Mouse (Mus musculus): Measurements from ENCODE around the gene Stx8. TPM values are rescaled to one million over a fixed set of nuclear protein-coding genes. Genes with fewer than 3 reads are reported as not detected.

The Stx8 gene
- polyA plus RNA-seq, 1 experiment, result 60.8 TPM

- no peak overlapping the region for H3K27ac ChIP-seq (replicated peaks; ENCODE audit: low read depth, low read length)
- H3K4me3 ChIP-seq (ENCODE audit: insufficient read depth, low read depth, low read length), result no peak overlapping the region
- H3K4me1 ChIP-seq (ENCODE audit: control insufficient read depth, insufficient read depth, insufficient read length, low read length), result peaks cover 3% of the 10 kb centered on the region; the same call in 1 of the 2 replicates
Observed at GRCm38 (mm10) chr11:68114202-68114601, 148.2 kb downstream of the Stx8 start.

DNA sequence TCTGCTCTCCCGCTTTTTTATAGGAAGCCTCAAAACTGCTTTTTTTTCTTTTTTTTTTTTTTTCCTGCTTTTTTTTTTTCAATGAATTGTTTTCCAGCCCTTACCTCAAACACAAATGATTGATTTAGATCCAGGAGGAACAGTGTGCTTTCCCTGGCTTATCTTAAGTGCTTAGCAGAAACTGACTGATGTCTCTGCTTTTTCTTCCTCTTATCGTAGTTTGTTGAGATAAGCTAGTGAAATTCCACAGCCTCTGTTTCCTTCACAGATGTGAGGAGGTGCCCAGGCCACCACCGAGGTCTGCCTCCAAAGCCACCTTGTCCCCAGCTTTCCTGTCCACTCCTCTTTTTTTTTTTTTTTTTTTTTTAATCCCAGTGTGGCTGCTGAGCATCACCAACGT lies 150.2 kb downstream of the Stx8 start:
- Histone ChIP-seq H3K4me1 (ENCODE audit: control insufficient read depth, insufficient read depth, insufficient read length, low read length) (peaks cover 4% of the 10 kb centered on the region; the same call in 1 of the 2 replicates), H3K4me3 (ENCODE audit: insufficient read depth, low read depth, low read length) (no peak overlapping the region), H3K27ac (replicated peaks; ENCODE audit: low read depth, low read length) (no peak overlapping the region)

DNA sequence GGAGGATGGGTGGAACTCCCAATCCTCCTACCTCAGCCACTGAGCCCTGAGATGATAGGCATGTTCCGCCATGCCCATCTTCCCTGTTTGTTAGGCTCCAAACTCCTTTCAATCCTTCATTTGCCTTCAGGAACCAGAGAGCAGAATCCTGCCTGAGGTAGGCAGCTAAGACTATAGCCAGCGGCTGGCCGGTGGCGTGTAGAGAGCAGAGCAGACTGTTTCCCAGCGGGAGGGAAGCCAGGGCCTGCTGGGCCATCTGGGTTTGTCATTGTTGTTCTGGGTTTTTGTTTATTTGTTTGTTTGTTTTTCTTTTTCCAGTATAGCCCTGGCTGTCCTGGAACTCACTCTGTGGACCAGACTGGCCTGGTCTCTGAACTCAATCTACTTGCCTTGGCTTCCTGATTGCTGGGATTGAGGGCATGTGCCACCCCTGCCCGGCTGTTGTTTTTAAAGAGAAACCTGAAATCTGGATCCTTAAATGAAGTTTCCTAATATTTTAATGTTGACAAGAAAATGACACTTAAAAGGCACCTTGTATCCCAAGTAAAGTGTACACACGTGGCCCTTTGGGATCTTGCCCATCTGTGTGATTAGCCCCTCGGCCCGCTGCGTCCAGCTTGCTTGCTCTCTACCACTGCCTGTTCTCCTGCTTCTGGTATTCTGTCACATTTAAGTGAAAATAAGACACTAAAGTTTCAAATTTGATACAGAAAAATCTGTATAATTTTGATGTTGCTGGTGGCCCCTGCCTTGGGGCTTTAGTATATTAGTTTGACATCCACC lies 152.1 kb downstream of the Stx8 start:
- H3K27ac ChIP-seq (replicated peaks; ENCODE audit: low read depth, low read length), result no peak overlapping the region
- H3K4me1 ChIP-seq (ENCODE audit: control insufficient read depth, insufficient read depth, insufficient read length, low read length), result peaks cover 6% of the 10 kb centered on the region; the same call in 1 of the 2 replicates
- no peak overlapping the region for H3K4me3 ChIP-seq (ENCODE audit: insufficient read depth, low read depth, low read length)

DNA sequence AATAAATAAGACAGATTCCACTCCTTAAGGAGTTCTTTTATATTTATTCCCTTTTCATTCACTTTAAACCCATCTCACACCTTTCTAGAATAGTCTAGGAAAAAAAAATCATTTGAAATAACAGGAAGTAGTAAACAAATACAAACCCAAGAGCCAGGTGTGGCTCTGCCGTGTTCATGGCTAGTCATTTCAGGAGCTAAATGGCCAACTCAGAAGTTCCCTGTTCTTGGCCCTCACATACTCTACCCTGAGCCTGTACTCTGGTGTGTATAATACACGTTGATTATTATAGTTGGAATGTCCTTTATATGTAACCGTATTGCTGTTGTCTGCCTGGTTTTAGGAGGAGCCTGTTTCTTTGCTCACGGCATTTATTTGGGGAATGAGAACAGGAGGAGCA lies 152.7 kb downstream of the Stx8 start:
- no peak overlapping the region for H3K27ac ChIP-seq (replicated peaks; ENCODE audit: low read depth, low read length)
- H3K4me3 ChIP-seq (ENCODE audit: insufficient read depth, low read depth, low read length), result no peak overlapping the region
- peaks cover 6% of the 10 kb centered on the region; the same call in 1 of the 2 replicates for H3K4me1 ChIP-seq (ENCODE audit: control insufficient read depth, insufficient read depth, insufficient read length, low read length)

DNA sequence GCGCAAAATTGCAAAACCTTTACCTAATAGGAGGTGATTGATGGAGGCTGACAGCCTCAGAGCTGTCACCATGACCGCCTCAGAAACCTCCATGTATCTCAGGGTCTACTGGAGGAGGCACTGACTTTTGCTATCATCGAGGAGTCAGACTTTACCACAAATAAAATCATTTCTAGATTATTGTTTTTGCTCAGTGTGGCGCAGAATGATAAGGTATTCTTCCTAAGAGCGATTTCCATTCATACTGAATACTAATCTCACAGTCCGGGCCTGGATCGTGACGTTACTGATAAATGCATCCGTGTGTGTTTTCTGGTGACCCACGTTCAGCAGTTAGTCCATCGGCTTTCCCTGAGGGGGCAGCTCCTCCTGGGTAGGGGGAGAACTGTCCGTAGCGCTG lies 153.1 kb downstream of the Stx8 start:
- Histone ChIP-seq H3K4me3 (ENCODE audit: insufficient read depth, low read depth, low read length) (no peak overlapping the region), H3K27ac (replicated peaks; ENCODE audit: low read depth, low read length) (no peak overlapping the region), H3K4me1 (ENCODE audit: control insufficient read depth, insufficient read depth, insufficient read length, low read length) (peaks cover 6% of the 10 kb centered on the region; the same call in 1 of the 2 replicates)

GRCm38 (mm10) chr11:68121260-68121659 lies 155.3 kb downstream of the Stx8 start:
- peaks cover 6% of the 10 kb centered on the region; the same call in 1 of the 2 replicates for H3K4me1 ChIP-seq (ENCODE audit: control insufficient read depth, insufficient read depth, insufficient read length, low read length)
- no peak overlapping the region for H3K4me3 ChIP-seq (ENCODE audit: insufficient read depth, low read depth, low read length)

DNA sequence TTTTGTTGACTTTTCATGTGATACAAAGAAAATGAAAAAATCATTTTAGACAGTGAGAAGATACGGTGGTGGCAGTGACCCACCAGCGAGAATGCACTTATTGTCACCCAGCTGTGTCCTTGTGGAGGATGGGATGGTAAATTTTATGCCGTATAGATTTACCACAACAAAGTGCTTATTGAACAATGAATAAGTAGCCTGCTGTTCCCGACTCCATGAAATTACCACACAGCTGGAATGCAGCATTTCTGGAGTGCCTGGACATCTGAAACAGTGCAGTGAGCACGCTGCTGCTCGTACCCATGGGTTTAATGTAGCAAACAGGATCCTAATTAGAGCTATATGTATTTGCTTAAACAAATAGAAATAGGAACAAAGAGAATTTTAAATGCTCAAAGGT lies 155.7 kb downstream of the Stx8 start:
- Histone ChIP-seq H3K4me1 (ENCODE audit: control insufficient read depth, insufficient read depth, insufficient read length, low read length) (peaks cover 6% of the 10 kb centered on the region; the same call in 1 of the 2 replicates), H3K27ac (replicated peaks; ENCODE audit: low read depth, low read length) (no peak overlapping the region), H3K4me3 (ENCODE audit: insufficient read depth, low read depth, low read length) (no peak overlapping the region)

More at GRCm38 (mm10) chr11:68121260-68121659, 155.3 kb downstream of the Stx8 start:
- H3K27ac ChIP-seq (replicated peaks; ENCODE audit: low read depth, low read length), result no peak overlapping the region

- H3K4me3 ChIP-seq (ENCODE audit: insufficient read depth, low read depth, low read length), result no peak overlapping the region
Observed at GRCm38 (mm10) chr11:68126071-68126470, 160.1 kb downstream of the Stx8 start.

DNA sequence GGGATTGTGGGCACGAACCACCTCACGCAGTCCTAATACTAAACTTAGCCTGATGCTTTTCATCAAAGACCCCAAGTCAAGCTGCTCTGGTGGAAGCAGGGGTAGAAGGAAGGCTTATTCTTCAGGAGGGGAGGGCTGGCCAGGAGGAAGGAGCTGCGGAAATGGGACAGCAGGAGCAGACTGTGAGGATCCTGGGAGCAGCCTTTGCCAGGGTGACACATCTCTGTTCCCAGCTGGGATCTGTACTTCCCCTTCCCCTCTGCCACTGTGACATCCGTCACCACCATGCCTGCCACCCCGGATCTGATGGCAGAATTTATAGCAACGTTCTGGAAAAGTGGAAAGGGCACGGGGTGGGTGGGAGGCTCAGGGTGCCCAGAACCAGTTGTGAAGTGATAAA lies 168.5 kb downstream of the Stx8 start:
- H3K27ac ChIP-seq (replicated peaks; ENCODE audit: low read depth, low read length), result no peak overlapping the region
- no peak overlapping the region for H3K4me3 ChIP-seq (ENCODE audit: insufficient read depth, low read depth, low read length)
- no peaks in the 10 kb centered on the region for H3K4me1 ChIP-seq (ENCODE audit: control insufficient read depth, insufficient read depth, insufficient read length, low read length)

More at GRCm38 (mm10) chr11:68126071-68126470, 160.1 kb downstream of the Stx8 start:
- 0 out of 2 replicates have a peak, but pooled peaks cover 2% of the 10 kb centered on the region for H3K4me1 ChIP-seq (ENCODE audit: control insufficient read depth, insufficient read depth, insufficient read length, low read length)
- no peak overlapping the region for H3K27ac ChIP-seq (replicated peaks; ENCODE audit: low read depth, low read length)

GRCm38 (mm10) chr11:68135350-68135749 lies 169.4 kb downstream of the Stx8 start:
- Histone ChIP-seq H3K4me1 (ENCODE audit: control insufficient read depth, insufficient read depth, insufficient read length, low read length) (no peaks in the 10 kb centered on the region), H3K27ac (replicated peaks; ENCODE audit: low read depth, low read length) (no peak overlapping the region), H3K4me3 (ENCODE audit: insufficient read depth, low read depth, low read length) (no peak overlapping the region)

DNA sequence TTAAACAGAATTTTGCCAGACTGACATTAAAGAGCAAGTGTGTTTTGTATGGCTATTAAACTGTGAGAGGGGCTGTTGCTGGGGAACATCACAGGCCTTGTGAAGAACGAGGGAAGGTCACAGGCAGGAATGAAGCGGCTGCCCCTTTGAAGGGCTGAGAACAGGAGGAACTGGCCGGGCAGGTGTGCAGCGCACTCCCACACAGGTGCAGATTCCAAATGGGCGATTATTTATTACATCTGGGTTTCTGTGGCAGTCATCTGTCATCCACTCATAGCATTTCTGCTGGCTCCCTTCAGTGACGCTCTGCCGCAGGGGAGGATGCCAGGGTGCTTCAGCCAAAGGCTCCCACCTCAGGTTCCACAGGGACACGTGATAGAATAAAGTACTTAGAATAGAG lies 170.7 kb downstream of the Stx8 start:
- Histone ChIP-seq H3K27ac (replicated peaks; ENCODE audit: low read depth, low read length) (no peak overlapping the region), H3K4me3 (ENCODE audit: insufficient read depth, low read depth, low read length) (no peak overlapping the region), H3K4me1 (ENCODE audit: control insufficient read depth, insufficient read depth, insufficient read length, low read length) (no peaks in the 10 kb centered on the region)

DNA sequence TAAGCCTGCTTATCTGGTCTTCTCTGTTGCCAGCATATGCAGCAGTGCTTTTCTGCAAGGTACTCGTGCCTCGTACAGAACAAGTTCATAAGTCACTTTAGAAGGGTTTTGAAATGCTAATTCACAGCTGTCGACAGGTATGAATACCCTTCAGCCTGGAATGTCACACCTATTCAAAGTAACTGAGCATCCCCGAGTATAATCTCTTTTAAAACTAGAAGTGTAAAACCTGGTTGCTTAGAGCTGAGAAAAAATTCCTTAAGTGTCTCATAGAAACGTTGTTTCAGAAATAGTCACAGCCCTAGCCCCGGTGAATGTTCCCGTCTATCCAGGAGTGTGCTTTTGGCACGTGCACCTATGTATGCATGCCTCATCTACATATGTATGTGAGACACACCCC lies 176.3 kb downstream of the Stx8 start:
- H3K4me1 ChIP-seq (ENCODE audit: control insufficient read depth, insufficient read depth, insufficient read length, low read length), result 0 out of 2 replicates have a peak, but pooled peaks cover 3% of the 10 kb centered on the region
- no peak overlapping the region for H3K27ac ChIP-seq (replicated peaks; ENCODE audit: low read depth, low read length)
- H3K4me3 ChIP-seq (ENCODE audit: insufficient read depth, low read depth, low read length), result no peak overlapping the region

DNA sequence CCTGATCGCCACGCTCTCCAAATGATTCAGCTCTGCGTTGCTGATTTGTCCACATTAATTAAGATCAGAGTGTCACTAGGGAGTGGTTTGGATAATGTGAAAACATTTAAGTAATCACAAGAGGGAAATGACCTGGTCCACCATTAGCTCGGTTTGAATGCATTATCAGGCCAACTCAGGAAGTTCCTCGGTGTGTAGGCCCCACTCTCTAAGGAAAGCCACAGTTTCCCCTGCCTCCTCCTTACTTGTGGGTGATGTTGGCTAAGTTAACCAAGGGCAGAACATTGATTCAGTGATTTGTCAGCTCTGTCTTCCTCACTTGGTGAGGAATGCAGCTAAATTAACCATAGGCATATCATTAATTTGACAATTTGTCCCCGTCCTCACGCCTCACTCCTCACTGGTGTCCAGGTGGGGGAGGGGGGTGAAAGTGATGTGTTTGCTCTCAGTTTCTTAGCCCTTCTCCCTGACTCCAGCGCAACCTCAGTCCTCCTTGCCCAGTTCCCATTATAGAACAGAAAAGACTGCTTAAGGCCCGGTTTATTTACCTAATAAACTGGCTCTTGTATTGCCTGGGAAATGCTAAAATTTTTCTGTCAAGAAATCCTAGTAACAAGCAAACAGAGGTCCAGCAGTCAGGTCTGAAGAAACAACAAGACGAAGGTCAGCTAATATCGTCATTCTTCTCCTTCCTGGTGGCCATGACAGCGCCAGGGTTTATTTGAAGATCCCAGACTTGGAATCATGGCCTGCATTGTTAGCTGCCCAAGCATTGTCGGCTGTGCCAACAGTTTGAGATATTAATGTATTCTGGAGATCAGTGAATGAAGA lies 178.5 kb downstream of the Stx8 start:
- Histone ChIP-seq H3K4me3 (ENCODE audit: insufficient read depth, low read depth, low read length) (no peak overlapping the region), H3K27ac (replicated peaks; ENCODE audit: low read depth, low read length) (no peak overlapping the region), H3K4me1 (ENCODE audit: control insufficient read depth, insufficient read depth, insufficient read length, low read length) (0 out of 2 replicates have a peak, but pooled peaks cover 3% of the 10 kb centered on the region)

DNA sequence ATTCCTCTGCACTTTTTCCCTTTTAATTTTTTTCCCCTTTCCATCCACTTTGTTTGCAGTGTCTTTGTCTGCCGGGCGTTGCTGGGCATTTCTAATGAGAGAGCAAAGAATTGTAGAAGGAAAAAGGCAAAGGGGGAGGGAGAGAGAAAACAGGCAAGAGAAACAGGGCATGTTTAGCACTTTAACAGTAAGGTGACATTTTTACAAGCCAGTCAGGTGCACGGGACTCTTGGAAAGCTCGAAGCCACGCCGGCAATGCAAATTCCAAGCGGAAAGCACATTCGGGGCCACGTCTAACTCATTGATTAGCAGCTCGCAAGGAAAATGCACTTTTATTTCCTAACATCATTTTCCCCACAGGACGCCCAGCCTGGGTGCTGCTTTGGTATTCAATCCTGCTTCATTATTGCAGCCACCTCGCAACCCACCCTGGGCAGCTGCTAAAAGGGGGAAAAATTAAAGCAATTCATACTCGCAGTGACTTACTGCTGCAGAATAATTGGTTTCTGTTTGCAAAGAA lies 179.1 kb downstream of the Stx8 start:
- Histone ChIP-seq H3K4me3 (ENCODE audit: insufficient read depth, low read depth, low read length) (no peak overlapping the region), H3K4me1 (ENCODE audit: control insufficient read depth, insufficient read depth, insufficient read length, low read length) (0 out of 2 replicates have a peak, but pooled peaks cover 3% of the 10 kb centered on the region), H3K27ac (replicated peaks; ENCODE audit: low read depth, low read length) (no peak overlapping the region)

Measured in brown adipose tissue, adult 24 weeks (tissue).